Mouse (Mus musculus) pancreas, adult 10 weeks (tissue): ENCODE data around the gene Dnajc7. TPM values are rescaled to one million over a fixed set of nuclear protein-coding genes. Genes with fewer than 3 reads are reported as not detected.

Experiments used
- polyA plus RNA-seq: library from polyadenylated mRNA; stranded (reverse); fragments of 350-450 nt; fragmentation: Illumina TruSeq; extraction: RNeasy Lipid Tissue Mini Kit (QIAGEN cat#74804); gene quantifications from one replicate; pipeline ENCODE4 v1.2.3, GENCODE M21; 2015; ENCODE audit warnings: low read depth, low replicate concordance; ENCODE audit not compliant: insufficient read depth

Dnajc7 gene
- polyA plus RNA-seq = 115 TPM

DNA sequence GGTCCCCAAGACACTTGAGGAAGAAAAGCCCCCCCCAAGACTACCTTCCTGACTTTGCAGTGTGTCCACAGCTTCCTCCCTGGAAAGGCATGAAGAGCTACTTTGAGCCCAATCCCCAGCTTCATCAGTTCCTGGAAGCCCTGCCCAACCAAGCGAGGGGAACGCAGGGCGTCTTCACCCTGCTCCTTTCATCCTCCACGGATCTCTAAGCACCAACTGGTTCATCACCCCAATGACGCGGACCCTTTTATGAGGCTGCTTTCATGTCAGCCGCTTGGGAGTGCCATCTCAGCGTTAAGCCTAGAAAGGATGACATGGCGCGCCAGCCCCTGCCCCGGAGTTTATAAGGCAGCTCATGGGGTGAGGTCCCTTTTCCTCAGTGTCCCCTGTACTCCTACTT is at the start of gene Dnajc7:
Dnajc7 (minus strand) TSS at position 187 of the 400 bp plus-strand sequence.

DNA sequence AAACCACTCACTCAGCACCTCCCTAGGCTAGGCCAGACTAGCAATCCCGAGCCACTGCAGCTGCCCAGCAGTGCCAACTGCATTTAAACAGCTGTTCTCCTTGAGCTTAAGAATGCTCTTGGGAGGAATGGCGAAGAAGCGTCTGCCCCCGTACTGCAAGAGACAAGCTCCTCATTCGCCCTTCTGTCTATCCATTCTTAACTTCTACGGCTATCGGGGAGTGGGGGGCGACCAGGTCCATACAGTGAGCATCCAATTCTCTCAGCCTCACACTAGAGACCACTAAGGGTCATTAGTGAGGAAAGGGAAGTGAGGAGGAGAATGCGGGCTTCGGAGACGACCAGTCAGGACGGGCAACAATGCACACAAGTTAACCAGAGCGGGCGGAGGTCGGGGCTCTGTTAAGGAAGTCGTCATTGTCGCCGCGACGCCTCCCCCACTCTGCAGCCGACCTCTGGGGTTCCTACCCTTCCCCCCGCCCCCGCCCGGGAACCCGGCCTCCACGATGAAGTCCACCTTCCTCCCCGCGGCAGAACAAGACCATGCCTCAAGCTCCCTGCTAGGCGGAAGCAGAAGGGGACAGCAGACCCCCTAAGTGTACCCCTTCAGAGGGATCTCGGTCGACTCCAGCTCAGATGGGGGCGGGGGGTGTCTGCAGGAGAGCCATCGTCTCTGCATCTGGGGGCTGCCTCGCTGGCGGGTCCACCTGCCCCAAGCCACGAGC is 1.0 kb downstream of the Dnajc7 start, which contains the start of gene Nkiras2:
Nkiras2 (plus strand) TSS at position 484 of the 724 bp plus-strand sequence.

DNA sequence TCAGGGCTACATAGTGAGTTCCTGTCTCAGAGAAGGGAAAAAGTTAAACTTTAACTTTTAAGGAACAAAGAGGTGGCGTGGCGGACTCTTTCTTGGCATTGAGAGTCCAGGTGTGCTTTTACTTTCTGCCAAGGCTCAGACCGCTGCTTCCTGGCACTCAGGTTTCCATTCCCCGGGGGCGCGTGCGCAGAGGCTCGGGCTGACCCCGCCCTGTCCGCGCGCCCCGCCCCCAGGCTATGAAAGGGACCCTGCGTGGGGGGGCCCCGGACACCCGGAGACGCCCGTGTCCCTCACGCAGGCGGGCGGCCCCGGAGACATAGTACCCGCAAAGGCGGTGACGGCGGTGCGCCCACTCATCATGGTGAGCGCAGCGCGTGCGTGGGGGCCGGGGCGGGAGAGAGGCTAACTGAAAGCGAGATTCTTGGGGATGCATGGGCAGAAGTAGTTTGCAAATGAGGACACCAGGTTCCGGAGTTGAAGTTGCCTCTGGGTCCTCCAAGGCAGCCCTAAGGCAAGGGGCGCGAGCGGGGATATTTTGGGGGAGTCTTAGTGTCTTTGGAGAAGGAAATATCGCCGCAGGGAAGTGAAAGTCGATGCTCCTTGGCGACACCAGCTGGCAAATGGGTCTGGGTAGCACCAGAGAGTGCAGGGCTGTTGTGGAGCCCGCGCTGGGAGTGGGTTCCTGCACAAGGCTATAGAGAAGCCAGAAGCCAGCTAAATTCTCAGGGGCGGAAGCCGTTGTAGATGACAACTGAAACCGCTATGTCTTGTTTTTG is 45.1 kb downstream of the Dnajc7 start, which contains the start of gene Cnp:
Cnp (plus strand) TSS at position 197 of the 776 bp plus-strand sequence.

DNA sequence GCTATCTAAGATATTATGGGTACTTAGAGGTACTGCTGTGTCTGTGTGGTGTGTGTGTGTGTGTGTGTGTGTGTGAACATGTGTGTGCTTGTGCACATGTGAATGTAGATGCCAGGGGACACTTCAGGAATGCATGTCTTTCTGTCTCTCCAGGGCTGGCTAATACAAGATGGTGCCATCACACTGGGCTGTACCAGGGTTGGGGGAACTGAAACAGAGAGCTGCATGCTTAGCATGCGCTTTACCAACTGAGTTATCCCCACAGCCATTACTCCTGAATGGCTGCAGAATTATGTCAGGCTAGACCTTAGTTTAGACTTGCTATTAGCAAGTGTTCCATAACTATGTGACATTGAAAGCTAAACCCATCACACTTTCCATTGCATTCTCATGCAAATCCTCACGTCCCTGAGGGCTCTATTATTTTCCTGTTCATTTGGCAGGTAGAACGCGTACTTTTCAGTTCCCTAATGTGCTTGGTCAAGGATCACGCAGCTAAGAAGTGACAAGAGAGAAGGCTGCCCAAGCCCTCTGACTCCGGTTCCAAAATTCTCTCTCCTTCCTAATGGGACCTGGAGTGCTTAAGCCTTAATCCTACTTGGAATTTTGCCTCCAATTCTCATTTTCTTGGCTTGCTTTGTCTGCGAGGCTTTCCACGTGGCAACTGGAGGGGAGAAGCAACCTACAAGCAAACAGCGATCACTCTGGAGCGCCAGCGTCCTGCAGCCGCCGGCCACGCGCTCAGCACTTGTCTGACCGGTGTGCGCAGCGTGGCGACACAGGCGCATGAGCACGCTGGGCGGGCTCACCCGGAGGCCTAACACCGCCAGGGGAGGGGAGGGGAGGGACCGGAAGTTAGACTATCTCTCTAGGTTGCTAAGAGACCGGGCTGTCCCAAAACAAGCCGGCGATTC is 74.9 kb downstream of the Dnajc7 start, which contains the start of gene Ttc25:
Ttc25 (plus strand) TSS at position 776 of the 914 bp plus-strand sequence.

Other genes starting within 250 kb of the Dnajc7 start
- gene Jup, start 222.4 kb downstream of the Dnajc7 start, polyA plus RNA-seq = 26.4 TPM
- 14.3 TPM for gene P3h4, start 205.3 kb downstream of the Dnajc7 start, polyA plus RNA-seq
- gene Fkbp10, start 204.5 kb downstream of the Dnajc7 start, polyA plus RNA-seq = 7.2 TPM
- gene Nt5c3b, start 178.4 kb downstream of the Dnajc7 start, polyA plus RNA-seq = 17.9 TPM
- not detected for gene Klhl10, start 178.3 kb downstream of the Dnajc7 start, polyA plus RNA-seq
- 2.5 TPM for gene Klhl11, start 147.4 kb downstream of the Dnajc7 start, polyA plus RNA-seq
- 43.7 TPM for gene Acly, start 92.2 kb downstream of the Dnajc7 start, polyA plus RNA-seq
- 1.3 TPM for gene Ttc25, start 74.6 kb downstream of the Dnajc7 start, polyA plus RNA-seq
- 9.4 TPM for gene Cnp, start 45.3 kb downstream of the Dnajc7 start, polyA plus RNA-seq
- gene Nkiras2, start 924 bp downstream of the Dnajc7 start, polyA plus RNA-seq = 4.3 TPM
- gene Zfp385c, start 72.3 kb upstream of the Dnajc7 start, polyA plus RNA-seq = not detected
- 1.8 TPM for gene Dhx58, start 84.1 kb upstream of the Dnajc7 start, polyA plus RNA-seq
- 11.0 TPM for gene Kat2a, start 92.3 kb upstream of the Dnajc7 start, polyA plus RNA-seq
- not detected for gene Hspb9, start 93.7 kb upstream of the Dnajc7 start, polyA plus RNA-seq
- 32.6 TPM for gene Rab5c, start 118.0 kb upstream of the Dnajc7 start, polyA plus RNA-seq
- not detected for gene Kcnh4, start 139.8 kb upstream of the Dnajc7 start, polyA plus RNA-seq
- not detected for gene Hcrt, start 142.8 kb upstream of the Dnajc7 start, polyA plus RNA-seq
- 2.9 TPM for gene Ghdc, start 150.8 kb upstream of the Dnajc7 start, polyA plus RNA-seq
- gene Stat5b, start 230.6 kb upstream of the Dnajc7 start, polyA plus RNA-seq = 6.7 TPM
- 3.6 TPM for gene Stat5a, start 239.2 kb upstream of the Dnajc7 start, polyA plus RNA-seq